Mouse (Mus musculus) ES-E14 (cell line): ENCODE data around the gene Hoxa13. TPM values are rescaled to one million over a fixed set of nuclear protein-coding genes. Genes with fewer than 3 reads are reported as not detected.

ENCODE experiments used
- DNase-seq: peaks from one replicate; pipeline ENCODE4 v3.0.0-alpha.2; 2013; ENCODE audit warnings: low read depth, low spot score
- H3K27ac ChIP-seq: 2 replicates; pipeline ENCODE4 v1.5.1; 2012; ENCODE audit warnings: low read depth, mild to moderate bottlenecking, low read length, moderate library complexity, mixed read lengths; ENCODE audit not compliant: poor library complexity, insufficient read depth, severe bottlenecking
- H3K36me3 ChIP-seq: 2 replicates; pipeline ENCODE4 v1.6.1; 2012; ENCODE audit warnings: mild to moderate bottlenecking, low read length, moderate library complexity, mixed read lengths; ENCODE audit not compliant: control insufficient read depth, poor library complexity, insufficient read depth, severe bottlenecking
- H3K4me1 ChIP-seq, 2 experiments: fragments of 150-350 bp in 1 of 2; sonication (generic) in 1 of 2; 2 replicates each; pipeline ENCODE4 v1.6.1; 2012; ENCODE audit warnings: low read length in 2 of 2, mild to moderate bottlenecking in 1 of 2, mixed read lengths in 1 of 2; ENCODE audit not compliant: control insufficient read depth in 2 of 2, insufficient read depth in 2 of 2, poor library complexity in 1 of 2
- H3K4me3 ChIP-seq, 2 experiments: fragments of 150-350 bp in 1 of 2; sonication (generic) in 1 of 2; 2 replicates each; pipeline ENCODE4 v1.5.1; 2012; ENCODE audit warnings: low read length in 2 of 2, low read depth in 1 of 2, mild to moderate bottlenecking in 1 of 2, mixed read lengths in 1 of 2; ENCODE audit not compliant: insufficient read depth in 1 of 2, poor library complexity in 1 of 2, severe bottlenecking in 1 of 2
- H3K9ac ChIP-seq: 2 replicates; pipeline ENCODE4 v1.6.1; 2012; ENCODE audit warnings: low read depth, mild to moderate bottlenecking, low read length, mixed read lengths; ENCODE audit not compliant: poor library complexity, insufficient read depth, severe bottlenecking
- H3K9me3 ChIP-seq: fragments of 150-350 bp; sonication (generic); 2 replicates; pipeline ENCODE4 v1.6.1; 2012; ENCODE audit warnings: low read depth, mild to moderate bottlenecking, low read length; ENCODE audit not compliant: control insufficient read depth, insufficient read depth
- CHD2 ChIP-seq: IDR thresholded peaks from 2 replicates; pipeline ENCODE4 v1.6.1; 2014; ENCODE audit warnings: mild to moderate bottlenecking, low read depth, low read length, inconsistent platforms
- HCFC1 ChIP-seq: IDR thresholded peaks from 2 replicates; pipeline ENCODE4 v1.6.1; 2012; ENCODE audit warnings: low read length, inconsistent platforms, borderline replicate concordance; ENCODE audit not compliant: insufficient read depth
- MAFK ChIP-seq: IDR thresholded peaks from 2 replicates; pipeline ENCODE4 v1.6.1; 2014; ENCODE audit warnings: mild to moderate bottlenecking, low read depth, low read length, inconsistent platforms; ENCODE audit not compliant: insufficient read depth
- ZC3H11A ChIP-seq: IDR thresholded peaks from 2 replicates; pipeline ENCODE4 v1.6.1; 2012; ENCODE audit warnings: low read depth, mild to moderate bottlenecking, inconsistent platforms, low read length, borderline replicate concordance
- ZNF384 ChIP-seq: IDR thresholded peaks from 2 replicates; pipeline ENCODE4 v1.6.1; 2012; ENCODE audit warnings: low read depth, low read length, inconsistent platforms
- in situ Hi-C, 2 experiments: fragments of 600-800 bp; cut with MboI; formaldehyde crosslinking; loops; one replicate each; pipeline ENCODE4 v1.15.1; 2025; ENCODE audit warnings: low sequenced_read_pairs in 2 of 2, inconsistent platforms in 1 of 2; ENCODE audit not compliant: unreplicated experiment in 2 of 2
- total RNA-seq: library from RNA; depleted of rRNA; stranded (reverse); fragments of 300-350 nt; gene quantifications from 2 replicates; pipeline ENCODE4 v1.2.3, GENCODE M21; 2012

The Hoxa13 gene
- total RNA-seq, 1 experiment, result 0.40 TPM

DNA sequence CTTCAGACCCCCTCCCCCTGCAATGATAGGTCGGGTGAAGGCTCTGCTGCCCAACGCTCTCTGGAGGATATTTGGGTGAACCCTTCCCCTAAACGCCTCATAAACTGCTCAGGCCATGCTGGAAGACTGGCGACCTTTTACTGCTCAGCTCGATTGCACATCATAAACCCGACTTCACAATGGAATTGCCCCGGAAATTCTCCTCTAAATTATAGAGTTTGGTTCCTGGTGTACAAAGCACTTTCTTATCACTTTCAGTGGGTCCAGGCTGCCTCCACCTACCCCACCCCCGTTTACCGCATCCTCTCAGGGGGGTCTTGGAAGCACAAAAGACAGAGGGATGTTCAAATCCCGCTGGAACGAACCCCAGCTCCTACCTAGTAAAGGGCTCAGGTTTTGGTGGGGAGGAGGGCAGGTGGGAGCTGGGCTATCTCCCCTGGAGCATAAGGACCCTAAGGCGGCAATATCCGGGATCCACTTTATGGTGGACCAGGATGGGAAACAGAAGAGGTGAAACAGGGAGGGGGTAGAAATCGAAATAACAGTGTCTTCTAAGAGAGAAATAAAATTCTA is 42.0 kb downstream of the Hoxa13 start:
- peaks cover 0 to 8% of the 10 kb centered on the region in 2 experiments; a peak in 1 of 4 replicates for H3K4me1 ChIP-seq

GRCm38 (mm10) chr6:52217895-52218642 is 42.6 kb downstream of the Hoxa13 start:
- TF ChIP-seq ZC3H11A (no peak), CHD2 (no peak), HCFC1 (no peak), ZNF384 (no peak), MAFK (no peak)
- DNase-seq, result no peak
- H3K4me1 ChIP-seq, result peaks cover 0 to 8% of the 10 kb centered on the region in 2 experiments; a peak in 1 of 4 replicates
- H3K4me3 ChIP-seq, result peak overlapping the region; percentile 49 to 51; a peak in 3 of 4 replicates
- H3K9me3 ChIP-seq, result no peaks in the 10 kb centered on the region
- no peak overlapping the region for H3K9ac ChIP-seq
- no peaks in the 10 kb centered on the region for H3K36me3 ChIP-seq
- H3K27ac ChIP-seq, result no peak overlapping the region
- in situ Hi-C loops, result loop anchor here (5.0 to 25.0 kb wide), 2 partner anchors 606 to 1046 kb away; no protein-coding TSS in a partner anchor

More for the DNA sequence above, 42.0 kb downstream of the Hoxa13 start:
- Histone ChIP-seq H3K36me3 (no peaks in the 10 kb centered on the region), H3K9ac (no peak overlapping the region), H3K9me3 (no peaks in the 10 kb centered on the region), H3K4me3 (no peak overlapping the region), H3K27ac (no peak overlapping the region)
- no peak for TF ChIP-seq ZNF384
- TF ChIP-seq CHD2, result no peak
- TF ChIP-seq HCFC1, result no peak
- TF ChIP-seq MAFK, result no peak
- TF ChIP-seq ZC3H11A, result no peak
- no peak for DNase-seq
- in situ Hi-C loops, result loop anchor here (5.0 to 25.0 kb wide), 2 partner anchors 606 to 1046 kb away; no protein-coding TSS in a partner anchor

DNA sequence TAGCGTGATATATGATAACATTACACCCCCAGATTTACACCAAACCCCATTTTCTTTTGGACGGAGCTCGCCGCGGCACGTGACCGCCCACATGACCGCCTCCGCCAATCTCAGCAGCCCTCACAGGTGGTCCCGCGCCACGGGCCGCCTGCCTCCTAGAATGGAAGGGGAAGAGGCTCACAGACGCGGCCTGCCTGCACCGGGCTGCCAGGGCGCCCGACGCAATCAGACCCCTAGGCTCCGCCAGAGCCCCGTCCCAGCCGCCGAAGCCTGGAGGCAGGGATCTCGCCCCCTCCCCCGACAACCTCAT is 43.3 kb downstream of the Hoxa13 start:
- in situ Hi-C loops, result loop anchor here (5.0 to 25.0 kb wide), 2 partner anchors 605 to 1045 kb away; no protein-coding TSS in a partner anchor
- no peaks in the 10 kb centered on the region for H3K36me3 ChIP-seq
- H3K4me1 ChIP-seq, result peaks cover 0 to 8% of the 10 kb centered on the region in 2 experiments; a peak in 1 of 4 replicates
- peak overlapping the region; percentile 49 to 51 for H3K4me3 ChIP-seq
- DNase-seq, result no peak
- H3K9ac ChIP-seq, result no peak overlapping the region
- no peak overlapping the region for H3K27ac ChIP-seq
- no peak for TF ChIP-seq CHD2
- TF ChIP-seq HCFC1, result no peak
- no peak for TF ChIP-seq MAFK
- no peak for TF ChIP-seq ZNF384
- TF ChIP-seq ZC3H11A, result no peak
- no peaks in the 10 kb centered on the region for H3K9me3 ChIP-seq

- DNase-seq, result no peak
- TF ChIP-seq ZNF384 (no peak), CHD2 (no peak), HCFC1 (no peak), ZC3H11A (no peak), MAFK (no peak)
- Histone ChIP-seq H3K4me3 (peak overlapping the region; percentile 49 to 51), H3K9me3 (no peaks in the 10 kb centered on the region), H3K36me3 (no peaks in the 10 kb centered on the region), H3K27ac (no peak overlapping the region), H3K9ac (no peak overlapping the region), H3K4me1 (peaks cover 0 to 5% of the 10 kb centered on the region in 2 experiments; a peak in 1 of 4 replicates)
- in situ Hi-C loops, result loop anchor here (5.0 to 25.0 kb wide), 2 partner anchors 605 to 1045 kb away; no protein-coding TSS in a partner anchor
Observed at GRCm38 (mm10) chr6:52216691-52217458, 43.8 kb downstream of the Hoxa13 start.
